Mouse (Mus musculus) urinary bladder, postnatal 14 days (tissue): Measurements from ENCODE around the gene Gch1.
A peak's percentile ranks its signal among the peaks of the same experiment; 100 is the strongest.

Source experiments
- DNase-seq: peaks from one replicate; pipeline ENCODE4 v3.0.0; 2021; ENCODE audit warnings: low spot score

Gene Gch1

DNA sequence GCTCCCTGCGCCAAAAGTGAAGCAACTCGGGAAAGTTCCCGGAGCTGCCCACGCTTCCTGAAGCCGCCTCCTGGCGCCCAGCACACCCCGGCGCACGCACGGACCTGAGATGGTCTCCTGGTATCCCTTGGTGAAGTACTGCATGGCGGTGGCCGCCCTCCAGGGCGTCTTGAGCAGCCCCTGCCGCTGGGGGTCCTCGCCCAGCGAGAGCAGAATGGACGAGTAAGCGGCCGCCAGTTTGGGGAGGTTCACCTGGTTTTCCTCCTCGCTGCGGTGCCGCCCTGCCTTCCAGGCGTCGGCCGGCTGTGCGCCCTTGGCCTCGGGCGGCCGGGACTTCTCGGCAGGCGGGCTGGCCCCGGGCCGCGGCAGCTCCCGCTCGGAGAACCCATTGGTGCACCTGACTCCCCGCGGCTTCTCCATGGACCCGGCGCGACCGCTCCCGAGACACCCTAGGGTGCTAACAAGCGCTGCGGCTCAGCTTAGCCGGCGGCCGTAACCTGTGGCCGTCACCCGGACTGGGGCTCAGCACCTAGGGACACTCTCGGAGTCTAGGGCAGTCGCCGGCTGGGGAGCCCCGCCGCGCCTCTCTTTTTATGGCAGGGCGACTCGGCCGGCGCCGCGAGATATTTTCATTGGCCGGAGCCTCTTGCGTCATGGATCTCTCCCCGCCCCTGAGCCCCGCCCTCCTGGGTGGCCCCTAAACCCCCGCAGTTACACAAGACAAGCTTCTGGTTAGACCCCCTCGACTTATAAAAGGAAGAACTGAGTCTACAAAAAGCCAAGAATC, at the start of gene Gch1:
TSS of gene Gch1 (minus strand) at position 566 of the 787 bp plus-strand sequence.
- DNase-seq, result peak; percentile 76

DNA sequence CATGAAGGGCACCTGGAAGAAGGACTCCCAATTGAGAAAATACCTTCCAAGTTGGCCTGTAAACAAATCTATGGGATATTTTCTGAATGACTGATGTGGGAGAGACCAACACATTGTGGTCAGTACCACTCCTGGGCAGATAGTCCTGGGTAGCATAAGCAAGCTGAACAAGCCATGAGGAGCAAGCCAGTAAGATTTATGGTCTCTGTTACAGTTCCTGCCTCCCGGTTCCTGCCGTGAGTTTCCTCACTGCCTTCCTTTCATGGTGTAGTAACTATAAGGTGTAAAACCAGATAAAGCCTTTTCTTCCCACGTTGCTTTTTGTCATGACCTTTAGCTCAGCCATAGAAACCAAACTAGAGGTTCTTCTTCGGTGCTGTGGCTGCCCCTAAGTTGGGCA, 48.1 kb upstream of the Gch1 start:
- no peak for DNase-seq

DNA sequence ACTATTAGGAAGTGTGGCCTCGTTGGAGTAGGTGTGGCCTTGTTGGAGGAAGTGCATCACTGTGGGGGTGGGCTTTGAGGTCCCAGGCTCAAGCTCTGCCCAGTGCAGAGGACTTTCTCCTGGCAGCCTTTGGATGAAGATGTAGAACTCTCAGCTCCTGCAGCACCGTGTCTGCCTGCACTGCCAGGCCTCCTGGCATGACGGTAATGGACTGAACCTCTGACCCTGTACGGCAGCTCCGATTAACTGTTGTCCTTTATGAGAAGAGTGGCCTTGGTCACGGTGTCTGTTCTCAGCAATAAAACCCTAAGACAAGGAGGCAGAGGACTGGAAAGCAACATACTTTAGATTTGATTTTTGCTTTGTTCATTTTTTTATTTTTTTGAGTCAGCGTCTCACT, 47.3 kb upstream of the Gch1 start:
- no peak for DNase-seq

DNA sequence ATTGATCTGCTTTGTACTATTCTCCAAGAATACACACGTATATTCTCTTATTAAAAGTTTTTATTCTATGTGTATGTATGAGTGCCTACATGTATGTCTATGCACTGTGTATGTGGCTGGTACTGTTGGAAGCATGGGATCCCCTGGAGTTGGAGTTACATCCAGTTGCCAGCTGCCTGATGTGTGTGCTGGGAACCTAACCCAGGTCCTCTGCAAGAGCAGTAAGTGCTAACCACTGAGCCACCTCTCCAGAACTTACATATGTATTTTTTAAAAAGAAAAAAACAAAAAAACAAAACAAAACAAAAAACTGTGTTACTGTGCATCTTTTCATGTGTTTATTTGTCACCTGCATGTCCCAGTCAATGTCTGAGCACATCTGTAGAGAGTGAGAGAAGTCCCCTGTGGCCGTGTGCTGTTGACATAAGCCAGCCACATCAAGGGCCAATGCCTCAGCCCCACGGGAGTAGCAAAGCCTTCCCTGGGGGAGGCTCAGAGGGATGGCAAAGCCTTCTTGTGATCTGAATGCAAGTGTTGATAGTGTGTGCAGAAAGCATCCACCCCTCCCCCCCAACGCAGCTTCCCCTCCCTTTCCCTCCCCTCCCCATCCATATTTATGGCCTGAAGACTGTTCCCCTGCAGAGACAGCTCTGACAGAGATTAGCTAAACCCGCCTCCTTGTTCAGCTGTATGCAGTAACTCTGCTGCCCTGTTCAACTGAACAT, 45.5 kb upstream of the Gch1 start:
- DNase-seq, result no peak

DNA sequence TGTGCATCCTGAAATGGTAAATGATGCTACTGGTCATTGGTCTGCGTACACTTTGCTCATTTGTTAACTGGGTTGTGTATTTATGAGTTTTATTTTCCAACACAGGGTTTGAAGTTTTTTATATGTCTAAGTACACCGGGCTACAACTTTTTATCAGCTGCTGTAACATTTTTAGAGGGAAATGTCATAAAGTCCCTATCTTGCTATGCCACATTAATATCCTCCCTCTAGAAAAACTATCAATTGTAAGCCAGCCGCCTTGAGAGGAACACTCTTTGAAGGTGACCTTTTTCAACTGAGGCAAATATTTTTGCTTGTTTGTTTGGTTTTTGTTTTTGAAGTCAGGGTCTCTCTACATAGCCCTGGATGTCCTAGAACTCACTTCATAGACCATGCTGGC, 44.8 kb upstream of the Gch1 start:
- no peak for DNase-seq

DNA sequence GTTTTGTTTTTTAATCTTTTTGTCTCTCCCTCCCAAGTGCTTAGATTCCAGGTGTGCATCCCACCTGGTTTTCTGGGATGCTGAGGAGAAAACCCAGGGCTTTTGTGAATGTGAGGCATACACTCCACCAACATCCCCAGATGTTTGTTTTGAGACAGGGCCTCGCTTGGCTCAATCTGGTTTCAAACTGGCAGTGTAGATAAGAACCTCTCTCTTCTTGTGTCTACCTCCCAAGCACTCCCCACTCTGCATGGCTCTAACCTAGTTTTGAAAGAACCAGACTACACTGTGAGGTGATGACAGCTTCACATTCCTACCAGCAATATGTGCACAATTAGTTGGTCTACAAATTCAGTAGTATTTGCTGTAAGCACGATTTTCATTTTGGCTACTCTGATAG, 44.4 kb upstream of the Gch1 start:
- DNase-seq, result no peak

DNA sequence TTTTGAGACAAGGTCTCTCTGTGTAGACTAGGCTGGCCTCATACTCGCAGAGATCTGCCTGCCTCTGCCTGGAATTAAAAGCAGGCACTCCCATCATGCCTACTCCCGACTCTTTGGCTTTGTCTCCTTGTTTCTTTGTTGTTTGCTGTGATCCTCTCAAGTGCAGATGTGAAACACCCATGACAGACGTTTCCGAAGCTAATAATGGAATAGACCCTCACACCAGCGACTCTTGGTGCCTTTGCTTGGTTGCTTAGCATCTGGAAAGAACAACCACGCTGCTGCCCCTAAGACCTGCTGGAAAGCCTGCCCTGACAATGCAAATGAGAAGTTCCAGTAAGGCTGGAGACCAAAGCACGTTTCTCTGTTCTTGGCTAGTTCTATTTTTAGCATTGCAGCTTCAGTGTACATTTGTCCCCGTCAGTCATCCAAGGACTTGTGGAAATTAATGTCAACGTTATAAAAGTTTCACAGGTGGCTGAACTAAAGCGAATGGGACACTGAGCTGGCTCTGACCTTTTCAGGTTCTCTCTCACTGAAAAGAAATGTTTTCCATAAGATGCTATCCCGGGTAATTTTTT, 40.7 kb upstream of the Gch1 start:
- no peak for DNase-seq

DNA sequence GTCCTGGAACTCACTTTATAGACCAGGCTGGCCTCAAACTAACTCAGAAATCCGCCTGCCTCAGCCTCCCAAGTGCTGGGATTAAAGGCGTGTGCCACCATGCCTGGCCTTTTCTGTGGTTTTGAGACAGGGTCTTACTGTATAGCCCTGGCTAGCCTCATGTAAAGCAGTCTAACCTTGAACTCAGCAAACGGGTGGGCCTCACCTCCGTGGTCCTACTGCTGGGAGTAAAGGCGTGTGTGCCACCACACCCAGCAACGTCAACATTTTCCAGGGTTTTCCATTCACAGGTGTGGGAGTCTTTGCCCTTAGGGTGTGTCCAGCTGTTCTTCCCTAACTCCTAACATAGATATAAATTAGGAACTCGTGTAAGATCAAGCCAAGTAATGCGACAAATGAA, 36.7 kb upstream of the Gch1 start:
- DNase-seq, result no peak

DNA sequence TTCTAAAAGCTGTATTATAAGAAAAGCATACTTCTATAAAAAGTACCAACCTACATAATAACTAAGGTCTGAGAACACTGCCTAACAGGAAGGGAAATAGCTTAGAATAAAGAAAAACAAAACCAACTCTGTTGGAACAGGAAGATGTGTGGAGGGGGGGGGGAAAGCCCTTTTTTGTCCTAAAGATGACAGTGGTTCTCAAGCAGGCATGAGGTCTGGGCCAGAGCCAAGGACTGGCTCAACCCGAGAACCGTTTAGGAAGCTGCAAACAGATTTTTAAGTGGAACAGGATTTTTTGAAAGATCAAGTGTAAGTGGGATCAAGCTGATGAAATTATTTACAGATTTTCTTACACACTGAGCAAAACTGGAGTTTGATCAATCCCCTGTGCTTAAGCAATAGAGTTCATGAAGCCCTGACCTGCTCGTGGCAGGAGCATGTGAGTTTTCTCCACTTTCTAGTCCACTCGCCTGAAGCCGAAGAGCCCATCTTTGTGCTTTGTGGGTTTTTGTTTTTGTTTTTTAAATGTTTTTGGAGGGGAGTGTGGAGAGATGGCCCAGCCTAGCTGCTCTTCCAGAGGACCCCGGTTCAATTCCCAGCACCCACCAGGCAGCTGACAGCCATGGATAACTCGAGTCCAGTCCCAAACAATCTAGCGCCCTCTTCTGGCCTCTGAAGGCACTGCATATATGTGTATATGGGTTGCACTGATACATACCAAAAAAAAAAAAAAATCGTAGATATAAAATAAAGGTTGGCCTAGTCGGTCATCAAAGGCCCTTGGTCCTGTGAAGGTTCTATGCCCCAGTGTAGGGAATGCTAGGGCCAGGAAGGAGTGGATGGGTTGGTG, 35.5 kb upstream of the Gch1 start:
- no peak for DNase-seq

DNA sequence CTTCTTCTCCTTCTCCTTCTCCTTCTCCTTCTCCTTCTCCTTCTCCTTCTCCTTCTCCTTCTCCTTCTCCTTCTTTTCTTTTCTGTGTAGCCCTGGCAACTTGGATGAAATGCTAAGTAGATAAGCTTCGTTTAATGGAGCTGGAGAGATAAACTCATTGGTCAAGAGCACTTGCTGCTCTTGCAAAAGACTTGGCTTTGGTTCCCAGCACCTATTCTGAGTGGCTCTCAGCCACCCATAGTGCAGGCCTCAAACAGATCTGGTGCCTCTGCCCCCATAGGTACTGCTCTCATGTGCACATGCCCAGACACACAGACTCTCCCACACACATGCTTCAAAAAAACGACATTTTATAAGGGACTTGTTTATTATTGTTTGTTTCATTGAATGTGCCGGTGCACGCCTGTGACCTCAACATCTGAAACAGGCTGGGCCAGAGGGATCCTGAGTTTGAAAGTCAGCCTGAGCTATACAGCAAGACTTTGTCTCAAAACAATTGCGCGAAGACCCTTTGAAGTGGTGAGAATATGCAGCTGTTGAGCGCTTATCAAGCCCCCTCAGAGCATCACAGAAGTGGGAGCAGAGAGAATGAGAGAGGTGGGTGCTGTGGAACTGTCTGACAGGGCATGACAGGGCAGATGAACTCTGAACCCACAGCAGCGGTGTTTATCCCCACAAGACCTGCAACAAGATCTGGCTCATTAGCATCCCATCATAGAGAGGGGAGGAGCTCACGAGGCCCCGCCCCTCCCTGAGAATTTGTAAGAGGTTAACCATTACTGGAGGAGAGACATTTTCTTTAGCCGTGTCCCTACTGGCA, 33.6 kb upstream of the Gch1 start:
- no peak for DNase-seq

DNA sequence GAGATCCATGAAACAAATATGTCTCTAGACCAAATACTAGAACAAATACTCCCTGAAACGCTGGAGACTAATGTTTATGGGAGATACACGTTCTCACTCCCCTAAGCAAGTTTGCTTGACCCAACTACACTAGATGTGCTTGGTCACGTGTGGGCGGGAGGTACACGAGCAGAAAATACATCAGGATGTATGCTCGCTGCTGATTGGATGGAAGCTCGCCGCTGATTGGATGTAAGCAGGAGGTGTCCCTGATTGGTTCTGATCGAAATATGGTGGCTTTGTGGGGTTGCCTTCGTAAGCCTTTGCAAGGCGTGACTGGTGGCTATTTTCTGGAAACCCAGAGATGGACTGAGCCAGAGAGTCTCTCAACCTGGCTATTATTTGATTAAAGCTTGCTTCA, 32.4 kb upstream of the Gch1 start:
- DNase-seq, result no peak

DNA sequence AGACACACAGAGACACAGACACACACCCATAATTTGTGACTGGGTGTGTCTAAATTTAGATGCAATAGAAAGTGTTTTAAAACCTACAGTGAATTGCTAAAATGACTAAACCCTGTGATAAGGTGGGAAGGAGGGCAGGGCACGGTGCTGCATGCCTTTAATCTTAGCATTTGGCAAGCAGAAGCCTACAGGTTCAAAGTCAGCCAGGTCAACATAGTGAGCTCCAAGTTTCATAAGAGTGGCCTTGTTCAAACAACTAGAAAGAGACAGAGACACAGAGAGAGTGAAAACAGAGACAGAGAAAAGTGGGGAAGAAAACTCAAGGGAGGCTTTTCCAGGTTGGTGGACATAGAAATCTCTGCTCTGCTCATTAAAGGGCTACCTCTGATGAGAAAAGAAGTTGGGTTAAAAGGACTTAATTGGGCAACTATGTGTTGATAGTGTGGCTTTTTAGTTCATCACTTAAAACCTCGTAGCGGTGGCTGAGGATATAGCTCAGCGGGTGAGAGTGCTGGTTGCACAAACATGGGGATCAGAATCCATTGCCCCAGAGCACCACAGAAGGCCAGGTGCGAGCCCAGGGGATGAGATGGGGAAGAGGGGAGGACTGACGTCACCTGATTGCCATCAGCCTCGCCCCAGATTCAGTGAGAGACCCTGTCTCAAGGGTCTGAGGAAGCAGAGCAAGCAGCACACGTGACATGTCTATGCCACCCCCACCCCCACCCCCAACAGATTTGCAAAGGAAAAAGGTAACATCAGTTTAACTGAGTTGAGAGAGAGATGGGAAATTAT, 31.2 kb upstream of the Gch1 start:
- DNase-seq, result no peak

DNA sequence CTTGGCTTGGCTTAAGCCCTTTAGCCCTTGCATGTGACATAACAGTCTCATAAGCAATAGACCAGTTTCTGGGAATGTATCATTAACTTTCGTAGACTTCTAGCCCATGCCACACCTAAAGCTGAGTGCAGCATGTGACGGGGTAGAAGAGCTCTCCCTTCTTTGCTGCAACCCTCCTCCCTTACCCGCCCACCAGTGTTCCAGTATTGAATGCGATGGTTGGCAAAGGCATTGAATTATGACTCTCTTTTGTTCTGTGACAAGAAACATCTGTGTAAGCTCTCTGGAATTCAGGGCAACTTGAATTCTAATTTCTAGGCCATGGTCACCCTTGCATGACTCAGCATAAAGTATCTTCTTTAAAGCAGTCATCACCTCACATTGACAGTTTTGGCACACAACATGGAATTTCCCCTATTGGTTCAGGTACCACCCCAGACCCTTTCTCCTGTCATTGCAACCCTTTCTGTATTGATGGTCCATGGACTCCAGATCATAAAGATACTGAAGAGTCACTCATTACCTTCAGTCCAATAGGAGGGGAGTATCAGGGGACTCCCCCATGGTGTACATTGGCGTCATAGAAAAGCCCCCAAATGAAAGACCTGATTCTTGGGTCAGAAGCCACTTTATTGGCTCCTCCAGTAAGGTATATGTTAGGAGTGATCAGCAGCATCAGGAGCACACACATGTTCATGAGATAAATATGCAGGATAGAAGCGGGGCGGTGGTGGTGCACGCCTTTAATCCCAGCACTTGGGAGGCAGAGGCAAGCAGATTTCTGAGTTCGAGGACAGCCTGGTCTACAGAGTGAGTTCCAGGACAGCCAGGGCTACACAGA, 29.8 kb upstream of the Gch1 start:
- no peak for DNase-seq

DNA sequence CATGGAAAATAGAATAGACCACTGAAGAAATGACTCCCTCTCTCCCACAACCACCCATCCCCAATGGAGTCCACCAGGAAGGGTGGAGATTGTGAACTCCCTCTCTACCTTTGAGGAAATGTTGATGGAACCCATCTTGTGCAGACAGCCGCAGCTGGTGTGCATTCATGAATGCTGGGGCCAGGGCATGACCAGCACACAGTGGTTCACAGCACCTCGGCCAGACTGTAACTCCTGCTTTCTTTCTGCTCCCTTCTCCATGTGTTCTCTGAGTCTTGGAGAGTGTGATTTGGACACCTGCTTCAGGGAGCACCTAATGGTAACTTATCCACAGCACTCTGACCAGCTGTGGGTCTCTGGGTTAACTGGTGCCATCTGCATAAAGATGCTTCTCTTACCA, 27.3 kb upstream of the Gch1 start:
- no peak for DNase-seq

DNA sequence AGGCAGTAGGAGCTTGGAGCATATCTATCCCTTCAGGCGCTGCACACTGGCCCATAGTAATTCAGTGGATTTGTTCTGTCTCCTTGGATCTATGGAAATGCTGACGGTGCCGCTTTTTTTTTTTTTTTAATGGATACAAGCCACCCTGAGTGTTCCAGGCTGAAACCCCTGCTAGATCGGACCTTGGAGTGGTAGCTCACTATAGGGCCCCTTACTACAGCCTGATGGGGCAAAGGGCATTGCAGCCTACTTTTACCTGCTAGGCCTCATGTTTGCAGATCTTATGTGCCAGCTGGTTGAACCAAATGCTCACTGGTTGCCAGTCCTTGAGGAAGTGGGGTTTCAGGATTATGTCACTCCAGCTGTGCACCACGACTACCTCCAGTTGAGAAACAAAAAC, 25.2 kb upstream of the Gch1 start:
- DNase-seq, result no peak

DNA sequence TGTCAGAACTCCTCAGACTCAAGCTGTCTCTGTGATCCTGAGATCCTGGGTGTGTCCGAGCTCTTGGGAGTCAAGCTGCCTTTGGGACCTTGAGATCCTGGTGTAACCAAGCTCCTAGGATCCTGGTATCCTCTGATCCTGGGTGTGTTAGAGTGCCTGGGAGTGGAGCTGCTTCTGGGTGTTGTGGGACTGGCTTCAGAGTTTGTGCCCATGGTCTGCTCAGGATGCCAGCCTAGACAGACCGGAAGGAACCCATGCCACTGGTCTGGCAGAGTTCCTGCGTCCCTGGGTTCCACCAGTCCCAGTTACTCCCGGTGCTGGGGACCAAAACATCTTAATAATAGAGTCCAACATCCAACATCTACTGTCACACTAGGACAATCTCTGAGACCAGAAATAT, 24.1 kb upstream of the Gch1 start:
- no peak for DNase-seq

DNA sequence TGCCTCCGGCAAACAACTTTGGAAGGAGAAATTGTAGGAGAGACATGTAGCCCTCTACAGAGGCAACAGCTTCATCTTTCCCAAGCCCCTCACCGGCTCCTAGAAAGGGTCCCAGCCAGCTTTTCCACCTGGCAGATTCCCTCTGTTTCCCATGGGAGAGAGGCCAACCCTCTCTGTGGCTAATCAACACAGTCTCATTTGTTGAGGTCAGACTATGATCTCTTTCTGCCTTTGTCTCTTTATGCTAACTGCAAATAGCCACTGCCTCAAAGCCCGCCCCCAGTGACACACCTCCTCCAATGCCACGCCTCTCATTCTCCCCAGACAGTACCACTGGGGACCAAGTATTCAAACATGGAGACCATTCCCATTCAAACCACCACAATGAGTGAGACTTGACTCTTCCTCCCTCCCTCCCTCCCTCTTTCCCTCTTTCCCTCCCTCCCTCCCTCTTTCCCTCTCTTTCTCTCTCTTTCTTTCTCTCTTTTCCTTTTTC, 20.5 kb upstream of the Gch1 start:
- DNase-seq, result no peak

DNA sequence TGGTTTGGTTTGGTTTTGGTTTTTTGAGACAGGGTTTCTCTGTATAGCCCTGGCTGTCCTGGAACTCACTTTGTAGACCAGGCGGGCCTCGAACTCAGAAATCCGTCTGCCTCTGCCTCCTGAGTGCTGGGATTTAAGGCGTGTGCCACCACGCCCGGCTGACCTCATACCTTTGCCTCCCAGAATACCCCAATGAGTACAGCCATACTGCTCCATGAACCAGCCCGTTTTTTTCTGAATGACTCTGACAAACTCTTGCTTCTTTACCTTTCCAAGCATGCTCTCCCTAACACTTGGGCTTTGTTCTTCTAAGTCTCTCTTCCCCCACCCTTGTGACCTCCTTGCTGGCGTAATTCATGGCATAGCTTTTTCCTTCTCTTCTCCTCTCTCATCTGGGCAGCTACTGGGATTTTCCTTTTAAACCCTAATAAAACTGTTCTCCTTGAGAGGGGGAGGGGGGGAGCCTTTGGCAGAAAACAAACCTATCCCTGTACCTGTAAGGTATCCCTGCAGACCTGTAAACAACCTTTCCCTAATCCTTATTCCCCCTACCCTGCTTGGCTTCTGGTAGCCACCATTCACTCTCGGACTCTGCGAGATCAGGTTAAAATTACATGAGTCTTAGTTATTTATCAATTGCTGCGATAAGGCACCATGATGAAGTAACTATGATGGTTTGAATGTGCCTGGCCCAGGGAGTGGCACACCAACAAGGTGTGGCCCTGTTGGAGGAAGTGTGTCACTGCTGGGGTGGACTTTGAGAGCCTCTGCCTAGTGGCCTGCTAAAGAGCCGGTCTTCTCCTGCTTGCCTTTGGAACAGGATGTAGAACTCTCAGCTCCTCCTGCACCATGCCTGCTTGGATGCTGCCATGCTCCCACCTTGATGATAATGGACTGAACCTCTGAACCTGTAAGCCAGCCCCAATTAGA, 19.6 kb upstream of the Gch1 start:
- DNase-seq, result no peak

DNA sequence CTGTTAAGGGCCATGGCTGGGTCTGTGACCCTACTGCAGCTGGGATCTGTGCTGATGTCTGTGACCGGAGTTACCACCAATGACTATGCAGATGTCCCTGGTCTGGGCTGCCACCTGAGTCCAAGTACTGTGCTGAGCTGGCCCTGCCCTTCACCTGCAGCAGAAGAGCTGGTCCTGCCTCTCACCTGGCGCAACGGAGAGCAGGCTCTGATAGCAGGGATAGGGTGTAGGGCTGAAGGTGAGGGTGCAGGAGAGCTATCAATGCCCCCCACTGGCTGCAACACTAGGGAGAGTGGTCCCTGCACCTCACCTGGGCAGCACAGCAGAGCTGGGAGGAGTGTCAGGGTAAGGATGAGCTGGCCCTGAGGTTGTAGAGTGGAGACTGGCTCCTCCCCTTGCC, 17.4 kb upstream of the Gch1 start:
- no peak for DNase-seq
